Mouse (Mus musculus) G1E (cell line): ENCODE data around the gene Cd274.

Experiments
- CTCF ChIP-seq: IDR thresholded peaks from 2 replicates; pipeline ENCODE4 v1.5.1; 2012; ENCODE audit warnings: low read depth, low read length, inconsistent platforms, mixed read lengths
- GATA2 ChIP-seq: IDR thresholded peaks from 2 replicates; pipeline ENCODE4 v1.6.1; 2012; ENCODE audit warnings: low read depth, low read length, inconsistent platforms, borderline replicate concordance

DNA sequence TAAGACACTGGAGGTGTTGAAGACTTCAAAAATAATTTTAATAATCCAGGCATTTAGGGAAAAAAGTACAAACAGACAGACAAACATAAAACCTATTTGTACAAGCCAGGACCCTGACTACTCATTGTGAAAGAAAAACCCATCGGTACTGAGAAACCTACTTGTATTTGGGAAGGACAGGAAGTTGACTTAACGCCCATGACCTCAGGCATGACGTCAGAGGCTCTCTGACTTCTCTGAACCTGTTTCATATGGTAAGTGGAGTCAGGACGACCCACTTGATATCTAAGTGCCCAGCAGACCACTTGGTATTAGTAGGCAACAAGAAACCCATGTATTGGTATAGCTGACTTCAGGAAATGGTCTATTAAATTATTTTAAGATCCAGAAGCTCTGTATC, 24.0 kb downstream of the Cd274 start:
- TF ChIP-seq CTCF (no peak), GATA2 (no peak)
